Mouse (Mus musculus) ovary, postnatal 36 days (tissue): ENCODE measurements around the gene Mark3.

ENCODE experiments used
- DNase-seq: peaks from one replicate; pipeline ENCODE4 v3.0.0; 2022; ENCODE audit warnings: low spot score, mixed read lengths

Gene Mark3

DNA sequence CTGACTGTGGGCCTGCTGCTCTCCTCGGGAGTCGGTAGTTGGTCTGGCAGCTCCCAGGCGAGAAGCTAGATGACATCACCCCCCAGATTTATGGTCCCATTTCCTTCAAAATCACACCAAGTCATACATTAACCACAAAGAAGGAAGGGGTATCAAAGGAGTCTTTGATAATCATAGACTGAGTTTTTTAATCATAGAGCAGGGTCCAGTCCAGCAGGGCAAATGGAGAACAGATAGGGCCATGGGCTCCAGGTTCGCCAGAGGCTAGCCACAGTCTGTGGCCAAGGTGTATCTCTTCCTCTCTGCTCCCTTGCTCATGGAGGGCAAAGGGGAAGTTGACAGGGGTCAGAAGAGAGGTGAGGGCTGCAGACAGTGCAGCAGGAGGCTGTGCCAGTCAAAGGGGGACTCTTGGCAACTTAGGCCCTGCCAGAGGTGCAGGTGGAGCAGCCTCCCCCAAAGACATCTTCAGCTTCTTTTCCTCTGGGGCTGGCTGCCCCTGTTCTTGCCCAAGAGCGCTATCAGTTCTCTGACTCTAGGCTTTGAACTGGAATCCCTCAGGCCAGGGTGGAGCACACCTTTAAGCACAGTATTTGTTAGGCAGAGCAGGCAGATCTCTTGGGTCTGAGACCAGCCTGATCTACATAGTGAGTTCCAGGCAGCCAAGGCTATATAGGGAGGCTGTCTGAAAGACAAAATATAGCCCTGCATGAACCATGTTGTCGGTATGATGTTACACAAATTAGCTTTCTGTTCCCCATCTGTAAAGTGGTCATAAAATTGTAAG is 101.7 kb downstream of the Mark3 start:
- no peak for DNase-seq

DNA sequence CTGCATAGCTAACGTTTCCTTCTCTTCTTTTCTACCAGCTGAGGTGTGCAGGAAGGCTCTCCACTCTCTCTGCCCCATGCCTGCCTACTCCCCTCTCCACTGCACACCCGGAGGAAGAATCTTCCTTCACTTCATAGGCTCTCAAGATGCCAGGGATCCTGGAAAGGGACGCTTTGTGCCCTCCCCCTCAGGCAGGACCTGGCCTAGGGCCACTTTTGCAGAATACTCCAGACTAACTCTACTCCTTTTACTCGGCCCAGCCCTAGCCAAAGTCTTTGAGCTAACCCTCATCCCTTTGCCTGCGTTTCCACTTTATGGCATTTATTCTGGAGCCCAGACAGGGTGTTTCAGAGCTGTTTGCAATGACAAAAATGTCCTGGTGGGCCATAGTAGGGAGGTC is 103.1 kb downstream of the Mark3 start:
- DNase-seq, result no peak

DNA sequence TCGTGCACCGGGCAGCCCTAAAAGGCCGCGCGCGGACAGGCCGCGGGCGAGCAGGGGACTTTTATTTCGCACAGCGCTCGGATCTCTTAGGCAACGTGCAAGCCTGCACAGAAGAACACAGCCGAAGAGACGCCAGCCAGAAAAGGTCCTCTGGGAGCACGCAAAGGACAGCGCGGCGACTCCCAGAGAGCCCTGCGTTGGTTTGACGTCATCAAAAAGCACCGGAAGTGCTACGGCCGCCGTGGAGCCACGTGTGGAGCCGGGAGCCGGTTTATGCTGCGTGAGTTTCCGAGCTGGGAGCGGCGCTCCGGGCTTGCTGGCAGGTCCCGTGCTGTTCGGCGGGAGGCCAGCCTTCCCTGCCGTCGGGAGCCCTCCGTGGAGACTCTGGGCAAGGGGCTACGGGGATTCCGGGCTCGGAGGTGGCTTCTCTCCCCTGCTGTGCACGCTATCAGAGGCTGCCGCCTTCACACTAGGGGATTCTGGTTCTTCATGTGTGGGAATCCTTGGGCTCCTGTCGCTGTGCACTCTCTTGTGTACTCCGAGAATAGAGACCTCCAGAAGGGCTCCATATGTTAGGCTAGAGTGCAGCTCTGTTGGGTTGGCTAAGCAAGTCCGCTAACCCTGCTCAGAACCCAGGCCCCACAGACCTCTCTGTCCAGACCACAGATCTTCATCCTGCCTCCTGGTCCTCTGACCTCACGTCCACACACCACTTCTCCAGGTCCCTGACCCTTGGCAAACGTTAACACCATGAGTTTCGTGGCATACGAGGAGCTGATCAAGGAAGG is 103.8 kb downstream of the Mark3 start, which contains the start of gene Trmt61a:
TSS of gene Trmt61a (plus strand) at position 224 of the 788 bp plus-strand sequence.
- DNase-seq, result peak; percentile 85

DNA sequence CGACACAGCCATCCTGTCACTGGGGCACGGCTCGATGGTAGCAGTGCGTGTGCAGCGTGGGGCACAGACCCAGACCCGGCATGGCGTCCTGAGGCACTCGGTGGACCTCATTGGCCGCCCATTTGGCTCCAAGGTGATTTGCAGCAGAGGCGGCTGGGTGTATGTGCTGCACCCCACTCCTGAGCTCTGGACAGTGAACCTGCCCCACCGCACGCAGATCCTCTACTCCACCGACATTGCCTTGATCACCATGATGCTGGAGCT is 104.3 kb downstream of the Mark3 start:
- no peak for DNase-seq

DNA sequence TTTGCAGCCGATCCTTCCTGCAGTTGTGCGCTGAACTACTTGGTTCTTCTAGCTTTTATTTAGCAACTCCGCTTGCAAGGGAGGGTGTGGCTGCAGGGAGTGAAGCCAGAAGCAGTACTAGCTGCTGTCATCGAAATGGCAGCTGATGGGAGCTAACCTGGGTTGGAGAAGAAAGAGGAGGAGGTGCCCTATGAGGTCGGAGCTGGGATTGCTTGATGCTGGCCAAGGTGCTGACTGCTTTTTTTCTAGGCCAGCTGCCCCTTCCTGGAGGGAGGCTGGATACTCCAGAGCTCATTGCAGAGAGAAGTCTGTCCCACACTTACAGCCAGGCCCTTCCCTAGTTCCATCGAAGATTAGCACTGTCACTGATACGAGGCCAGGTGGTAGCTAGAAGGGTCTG is 104.7 kb downstream of the Mark3 start:
- no peak for DNase-seq

DNA sequence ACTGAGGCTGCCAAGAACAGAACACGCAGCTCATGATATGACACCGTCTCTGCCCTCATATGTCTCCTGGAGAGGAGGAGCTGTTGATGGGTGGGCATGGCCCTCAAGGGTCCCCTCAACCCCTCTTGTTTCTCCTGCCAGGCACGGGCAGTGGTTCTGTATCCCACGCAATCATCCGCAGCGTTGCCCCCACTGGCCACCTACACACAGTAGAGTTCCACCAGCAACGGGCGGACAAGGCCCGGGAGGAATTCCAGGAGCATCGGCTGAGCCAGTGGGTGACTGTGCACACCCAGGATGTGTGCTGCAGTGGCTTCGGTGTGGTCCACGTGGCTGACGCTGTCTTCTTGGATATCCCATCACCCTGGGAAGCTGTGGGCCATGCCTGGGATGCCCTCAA is 106.3 kb downstream of the Mark3 start:
- no peak for DNase-seq

DNA sequence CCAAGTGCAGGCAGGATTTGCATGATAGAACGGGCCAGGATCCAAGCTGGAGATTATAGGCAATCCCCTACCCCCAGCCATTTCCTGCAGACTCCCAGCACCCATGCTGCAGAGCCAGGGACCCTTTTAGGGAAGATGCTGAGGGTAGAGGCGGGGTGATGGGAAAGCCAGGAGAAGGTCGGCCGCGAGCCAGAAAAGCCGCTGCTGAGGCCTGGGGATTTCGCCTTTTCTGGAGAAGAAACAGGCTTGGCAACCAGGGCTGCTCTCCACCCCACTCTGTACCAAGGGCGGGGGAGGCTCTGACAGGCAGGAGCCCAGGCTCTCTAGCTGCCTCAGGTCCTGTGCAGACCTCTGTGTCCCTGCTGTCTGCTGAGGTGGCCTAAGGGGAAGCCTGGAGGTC is 107.0 kb downstream of the Mark3 start:
- DNase-seq, result no peak

DNA sequence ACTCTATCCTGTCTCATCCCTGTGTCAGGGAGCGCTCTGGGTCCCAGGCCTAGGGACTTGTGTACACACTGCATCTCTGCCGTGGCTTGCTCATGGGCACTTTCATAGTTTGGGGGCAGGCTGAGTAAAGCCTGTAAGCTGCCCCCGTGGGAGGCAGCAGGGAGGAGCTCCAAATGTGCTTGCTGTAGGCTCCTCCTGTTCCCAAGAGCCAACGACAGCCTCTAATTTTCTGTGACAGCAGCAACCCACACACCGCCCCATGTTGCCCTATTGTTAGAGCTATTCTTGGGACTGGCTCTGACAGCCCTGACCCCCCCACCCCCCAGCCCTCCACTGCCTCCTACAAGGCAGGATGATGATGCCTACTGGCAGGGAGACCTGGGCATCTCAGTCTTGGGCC is 107.7 kb downstream of the Mark3 start:
- DNase-seq, result no peak

DNA sequence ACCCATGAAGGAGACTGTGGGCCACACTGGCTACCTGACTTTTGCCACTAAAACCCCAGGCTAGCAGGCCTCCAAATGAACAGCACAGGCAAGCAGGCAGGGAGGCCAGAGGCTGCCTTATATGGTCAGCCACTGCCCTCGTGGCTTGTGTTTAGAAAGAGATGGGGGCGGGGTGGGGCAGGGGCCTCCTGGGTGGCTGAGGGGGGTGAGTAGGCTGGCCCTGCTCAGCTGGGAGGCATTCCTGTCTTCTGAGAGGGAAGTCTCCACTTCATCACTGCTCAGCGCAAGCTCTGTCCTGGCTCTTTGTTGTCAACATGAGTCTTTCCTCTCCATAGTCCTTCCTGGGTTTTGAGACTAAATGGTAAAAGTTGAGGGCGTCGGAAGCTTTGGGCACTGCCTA is 108.5 kb downstream of the Mark3 start:
- no peak for DNase-seq

DNA sequence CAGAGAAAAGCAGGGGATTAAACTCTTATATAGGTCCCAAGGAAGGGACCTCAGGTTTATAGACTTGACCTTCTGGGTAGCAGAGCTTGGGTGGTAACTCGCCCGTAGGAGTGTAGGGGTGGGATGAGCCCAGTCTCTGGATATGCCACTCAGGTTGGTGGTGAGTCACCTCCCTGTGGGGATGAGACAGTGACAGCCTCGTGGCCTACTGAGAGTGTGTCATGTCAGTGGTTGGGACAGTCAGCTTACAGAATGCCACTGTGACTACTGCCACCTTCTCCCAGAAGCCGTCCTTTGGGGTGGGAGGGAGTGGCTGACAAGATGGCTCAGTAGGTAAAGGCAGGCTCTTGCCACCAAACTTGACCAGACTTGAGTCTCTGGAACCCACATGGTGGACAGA is 112.1 kb downstream of the Mark3 start:
- no peak for DNase-seq

DNA sequence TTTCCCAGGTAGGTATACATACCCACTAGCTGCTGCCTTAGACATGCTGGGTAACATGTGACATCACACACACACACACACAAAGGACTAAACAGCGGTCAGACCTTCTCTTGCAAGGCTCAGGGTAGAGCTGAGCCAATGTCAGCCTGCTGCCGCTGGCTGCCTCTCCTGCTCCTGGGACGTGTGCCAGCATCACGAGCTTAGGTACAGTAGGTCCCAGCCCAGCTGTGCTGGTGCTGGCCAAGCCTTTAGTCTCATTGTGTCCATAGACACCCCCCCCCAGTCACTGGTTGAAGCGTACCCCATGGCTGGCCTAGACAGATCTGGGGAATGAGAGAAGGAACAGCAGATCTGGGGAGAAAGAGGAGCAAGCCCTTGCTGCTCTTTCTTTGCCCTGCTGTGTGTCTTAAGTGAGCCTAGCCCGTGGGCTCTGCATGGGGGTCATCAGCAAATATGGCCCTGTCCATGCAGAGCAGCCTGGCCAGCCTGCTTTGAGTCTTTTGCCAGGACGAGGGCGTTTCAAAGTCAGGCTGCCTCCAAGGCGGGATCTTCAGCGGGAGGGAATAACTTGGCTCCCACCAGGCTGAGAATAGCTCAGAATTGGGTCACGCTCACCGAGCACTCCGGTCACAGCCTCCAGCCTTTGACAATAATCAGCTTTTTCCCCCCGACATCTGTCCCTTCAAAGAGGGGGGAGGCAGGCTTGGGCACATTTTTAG is 113.2 kb downstream of the Mark3 start:
- DNase-seq, result peak; percentile 73

DNA sequence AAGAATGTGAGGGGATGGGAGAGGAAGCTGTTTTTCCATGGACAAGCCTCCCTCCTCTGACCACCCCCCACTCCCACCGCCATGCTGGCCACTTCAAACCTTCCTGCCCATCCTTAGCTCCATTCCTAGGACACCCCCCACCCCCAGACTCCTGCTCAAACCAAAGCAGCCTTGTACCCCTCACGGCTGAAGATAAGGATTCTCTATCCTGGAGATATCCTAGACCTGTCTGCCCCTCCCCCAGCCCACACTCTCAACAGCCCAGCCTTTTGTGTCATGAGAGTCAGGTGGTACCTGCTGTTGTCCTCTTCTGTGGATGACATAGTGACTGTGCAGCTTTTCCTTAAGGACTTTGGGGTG is 113.7 kb downstream of the Mark3 start:
- DNase-seq, result no peak

DNA sequence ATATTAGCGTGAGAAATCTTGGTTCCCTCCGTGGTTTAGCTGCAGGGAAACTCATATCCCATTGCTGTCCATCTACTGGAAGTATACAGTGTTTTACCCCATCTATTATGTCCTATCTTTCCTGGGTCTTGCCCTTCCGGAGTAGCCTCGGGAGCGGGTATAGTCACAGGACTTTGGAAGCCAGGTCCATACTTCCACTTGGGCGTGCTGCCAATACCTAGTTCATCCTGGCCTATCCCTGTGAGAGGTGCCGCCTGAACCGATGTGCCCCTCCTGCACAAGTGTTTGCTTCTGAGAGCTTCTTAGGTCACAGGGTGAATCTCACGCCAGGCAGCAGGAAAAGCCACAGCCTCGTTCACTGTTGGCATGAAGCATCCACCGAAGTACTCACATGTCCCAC is 115.1 kb downstream of the Mark3 start:
- no peak for DNase-seq

DNA sequence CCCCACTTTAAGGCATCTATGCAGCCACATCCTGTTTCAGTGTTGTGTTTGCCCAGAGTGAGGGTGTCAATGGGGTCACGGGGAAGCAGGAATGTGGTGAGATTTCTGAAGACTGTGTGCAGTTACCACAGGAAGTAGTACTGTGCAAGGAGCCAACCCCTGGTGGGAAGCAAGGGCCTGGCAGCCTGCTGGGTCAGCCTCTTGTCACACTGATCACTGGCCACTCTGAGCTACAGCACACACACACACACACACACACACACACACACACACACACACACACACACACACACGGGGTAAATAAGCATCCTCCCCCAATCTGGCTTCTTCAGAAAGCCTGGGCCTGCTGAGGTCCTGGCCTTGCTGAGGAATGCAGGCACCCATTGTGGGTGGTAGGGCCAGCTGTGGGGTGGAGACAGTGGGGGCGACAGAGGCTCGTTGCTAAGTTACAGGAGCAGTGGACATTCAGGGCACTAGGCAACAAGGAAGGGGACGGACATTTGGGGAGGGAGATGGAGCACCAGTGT is 117.1 kb downstream of the Mark3 start:
- DNase-seq, result no peak

DNA sequence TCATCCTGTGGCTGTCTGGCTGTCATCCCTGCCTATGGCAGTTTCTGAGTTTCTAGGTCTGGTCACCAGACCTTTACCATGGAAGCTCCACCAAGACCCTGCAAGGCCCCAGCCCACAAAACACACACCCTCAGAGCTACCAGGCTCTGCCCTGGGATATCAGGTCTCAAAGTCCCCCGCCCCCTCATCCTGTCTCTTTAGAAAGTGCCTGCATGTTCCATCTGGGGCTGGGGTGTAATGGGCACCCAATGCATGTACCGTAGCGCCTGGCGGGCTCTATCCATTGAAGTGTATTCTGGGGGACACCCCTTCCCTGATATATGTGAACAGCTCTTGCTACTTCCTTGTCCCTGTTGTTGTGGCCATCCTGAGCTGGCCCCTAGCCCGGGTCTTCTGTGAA is 118.6 kb downstream of the Mark3 start:
- no peak for DNase-seq

DNA sequence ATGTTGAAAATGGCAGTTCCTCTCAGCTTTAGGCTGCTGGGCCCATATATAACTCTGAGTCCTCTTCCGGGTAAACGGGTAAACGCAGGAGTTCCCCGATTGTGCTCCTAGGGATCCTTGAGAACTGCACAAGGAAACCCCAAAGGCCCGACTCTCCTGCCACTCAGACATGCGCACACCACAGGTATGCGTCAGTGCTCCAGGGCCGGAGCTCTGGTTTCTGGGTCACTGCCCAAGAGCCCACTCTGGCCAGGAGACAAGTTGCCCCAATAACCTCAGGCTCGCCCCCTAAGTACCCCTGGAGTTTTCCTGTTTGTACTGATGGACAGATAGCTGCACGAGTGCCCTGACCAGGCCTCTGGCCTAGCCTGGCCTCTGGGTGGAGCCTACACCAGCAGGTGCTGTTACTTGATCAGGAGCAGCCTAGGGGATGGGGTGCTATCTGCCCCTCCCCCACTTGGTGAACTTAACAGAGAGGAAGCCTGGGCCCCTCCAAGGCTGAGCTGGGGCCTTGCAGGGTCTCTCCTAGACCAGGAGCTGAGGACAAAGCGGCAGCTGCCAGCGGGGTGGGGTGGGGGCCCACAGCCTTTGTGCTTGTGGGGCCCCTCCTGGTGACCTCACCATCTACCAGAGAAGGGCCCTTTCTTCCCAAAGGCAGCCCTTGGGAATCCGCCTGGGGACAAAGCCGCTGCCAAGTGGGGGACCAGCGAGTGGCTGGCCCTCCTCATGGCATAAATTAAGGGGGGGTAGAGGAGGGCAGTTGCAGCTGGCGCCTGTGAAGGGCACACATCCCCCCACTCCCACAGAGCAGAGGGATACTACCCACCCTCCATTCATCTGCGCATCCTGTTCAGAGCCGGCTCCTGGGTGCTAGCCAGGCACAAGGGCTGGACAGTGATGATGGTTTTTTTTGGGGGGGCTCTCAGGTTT is 119.3 kb downstream of the Mark3 start:
- DNase-seq, result no peak

DNA sequence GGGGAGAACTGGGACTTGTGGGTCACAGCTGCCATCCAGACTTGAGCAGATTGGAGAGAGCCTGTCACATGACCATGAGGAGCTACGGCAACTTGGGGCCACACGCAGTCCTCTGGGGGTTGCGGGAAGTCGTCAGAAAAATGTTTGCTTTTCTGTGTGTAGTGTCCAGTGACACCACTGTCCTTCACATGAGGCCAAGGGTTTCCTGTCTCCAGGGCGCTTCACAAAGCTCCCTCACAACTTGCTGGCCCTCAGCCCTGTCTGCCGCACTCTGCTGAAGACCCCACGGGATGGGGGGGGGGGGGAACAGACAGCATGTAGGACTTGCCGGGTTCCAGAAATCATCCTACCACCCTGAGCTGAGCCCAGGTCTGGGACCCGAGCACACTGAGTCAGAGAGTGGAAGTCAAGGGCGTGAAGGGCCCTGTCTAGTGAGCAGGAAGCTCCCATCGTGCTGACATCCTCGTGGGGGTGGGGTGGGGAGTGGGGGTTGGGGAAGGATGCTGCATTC is 120.0 kb downstream of the Mark3 start:
- no peak for DNase-seq

DNA sequence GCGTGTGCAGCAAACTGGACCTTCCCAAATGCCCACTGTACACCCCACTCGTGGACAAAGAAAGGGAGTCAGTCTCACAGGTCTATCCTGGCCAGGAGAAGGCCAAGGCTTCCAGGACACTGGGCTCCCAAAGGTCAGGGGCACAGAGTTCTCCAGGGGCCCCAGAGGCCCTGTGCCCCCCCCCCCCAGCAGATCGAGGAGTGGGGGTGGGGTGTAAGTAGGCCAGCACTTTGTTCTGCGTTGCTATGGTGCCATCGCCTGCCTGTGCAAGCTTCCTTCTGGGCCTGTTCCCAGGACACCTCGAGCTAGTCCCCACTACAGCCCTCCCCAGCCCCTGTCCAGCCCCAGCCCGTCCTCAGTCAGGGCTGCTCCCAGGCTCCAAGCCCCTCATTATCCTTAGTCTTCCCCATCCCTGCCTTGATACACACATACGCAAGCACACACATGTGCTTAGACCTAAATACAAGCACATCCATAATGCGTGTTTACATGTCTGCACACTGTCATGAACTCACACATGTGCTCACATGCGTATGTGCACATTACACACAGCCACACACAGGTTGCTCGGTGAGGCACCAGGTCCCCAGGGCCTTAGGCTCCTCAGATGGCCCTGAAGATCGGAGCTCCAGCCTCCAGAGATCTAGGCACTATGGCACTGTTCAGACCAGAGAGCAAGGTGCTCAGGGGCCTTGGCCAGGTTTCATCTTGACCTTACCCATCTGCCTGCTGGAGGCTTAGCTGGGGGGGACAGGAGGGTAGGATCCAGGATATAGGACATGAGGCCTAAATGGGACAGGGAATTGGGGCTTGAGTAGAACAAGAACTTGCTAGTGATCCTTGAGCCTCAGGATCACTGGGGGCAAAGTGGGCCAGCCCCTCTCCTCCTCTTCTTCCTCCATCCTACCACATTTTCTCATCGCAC is 120.8 kb downstream of the Mark3 start:
- DNase-seq, result no peak

DNA sequence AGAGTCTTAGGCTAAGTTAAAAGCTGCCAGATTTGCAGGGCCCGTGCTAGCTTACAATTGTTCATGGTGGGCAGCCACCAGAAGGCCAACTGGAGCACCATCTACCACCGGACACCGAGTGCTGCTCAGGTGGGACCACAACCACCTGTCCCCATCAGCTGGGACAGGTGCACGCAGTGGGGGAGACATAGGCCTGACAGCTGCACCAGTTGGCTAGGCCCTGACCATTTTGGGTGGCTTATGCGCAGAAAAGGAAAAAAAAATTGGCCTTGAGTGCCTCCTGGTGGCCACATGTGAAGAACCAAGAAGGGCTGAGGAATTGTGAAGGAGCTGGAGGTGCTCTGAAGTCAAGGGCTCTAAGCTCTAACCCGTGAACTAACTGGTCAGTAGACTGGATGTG is 121.9 kb downstream of the Mark3 start:
- DNase-seq, result peak; percentile 57

DNA sequence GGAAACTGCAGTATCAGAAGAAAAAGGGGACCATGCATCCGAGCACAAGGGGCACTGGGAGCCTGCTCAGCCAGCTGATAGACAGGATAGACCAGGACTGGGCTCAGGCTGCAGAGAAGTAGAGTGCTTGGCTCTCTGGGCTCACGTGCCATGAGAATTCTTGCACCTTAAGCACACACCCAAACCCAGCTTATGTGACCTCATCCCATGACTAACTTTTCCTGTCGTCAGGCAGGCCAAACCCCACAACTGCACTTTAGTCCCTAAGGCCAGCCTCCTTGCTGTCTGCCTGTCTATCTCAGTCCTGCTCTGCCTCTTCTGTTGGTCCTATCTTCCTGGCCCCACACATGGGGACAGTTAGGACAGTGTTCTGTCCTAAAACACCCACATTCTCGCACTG is 123.4 kb downstream of the Mark3 start:
- DNase-seq, result no peak
